Mouse (Mus musculus): ENCODE measurements at regions not wholly inside any gene's neighbourhood (a gene's known extent, or its start where the extent isn't known, plus 50 kb on each side); places are given as distances from the start of the nearest gene placed in this dataset.
A peak's percentile ranks its signal among the peaks of the same experiment; 100 is the strongest.

DNA sequence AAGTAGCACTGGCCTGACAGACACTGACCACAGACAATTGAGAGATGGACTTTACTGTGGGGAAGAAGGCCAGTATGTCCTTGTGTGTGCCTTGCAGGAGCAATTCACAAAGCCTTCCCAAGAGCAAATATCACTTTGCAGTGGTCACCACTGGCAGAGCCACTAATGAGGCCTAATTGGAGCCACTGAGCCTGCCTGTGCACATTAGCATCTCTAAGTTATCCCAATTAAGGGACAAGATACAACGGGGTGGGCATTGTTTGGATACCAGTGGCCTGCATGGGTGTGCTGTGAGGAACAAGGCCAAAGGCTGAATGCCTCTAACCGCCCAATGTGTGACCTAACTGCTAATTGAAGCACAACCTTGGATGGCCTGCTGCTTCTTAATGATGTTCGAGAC lies 433.4 kb upstream of the Ptbp2 start:
- no peak for DNase-seq (ENCODE audit: low spot score)

- DNase-seq (ENCODE audit: low spot score), result no peak
Observed at GRCm38 (mm10) chr3:120214616-120215250, 430.5 kb upstream of the Ptbp2 start.

GRCm38 (mm10) chr3:120199403-120199802 lies 415.1 kb upstream of the Ptbp2 start:
- no peak for DNase-seq (ENCODE audit: low spot score)

DNA sequence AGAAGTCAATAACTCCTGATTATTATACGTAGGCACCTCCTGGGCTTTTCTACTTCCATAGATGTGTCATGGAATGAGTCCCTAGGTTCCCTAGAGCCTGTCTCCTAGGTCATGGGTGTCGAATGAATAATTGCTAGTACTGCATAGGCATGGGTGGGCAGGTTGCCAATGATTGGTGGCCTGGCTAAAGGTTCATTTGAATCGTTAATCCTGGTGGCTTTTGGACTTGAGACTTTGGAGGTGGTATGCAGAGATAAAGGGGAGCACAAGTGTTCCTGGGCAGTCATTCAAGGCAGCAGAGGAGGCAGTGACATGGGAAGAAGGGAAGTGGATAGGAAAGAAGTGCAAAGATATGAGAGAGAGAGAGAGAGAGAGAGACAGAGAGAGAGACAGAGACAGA lies 410.2 kb upstream of the Ptbp2 start:
- DNase-seq (ENCODE audit: low spot score), result no peak

DNA sequence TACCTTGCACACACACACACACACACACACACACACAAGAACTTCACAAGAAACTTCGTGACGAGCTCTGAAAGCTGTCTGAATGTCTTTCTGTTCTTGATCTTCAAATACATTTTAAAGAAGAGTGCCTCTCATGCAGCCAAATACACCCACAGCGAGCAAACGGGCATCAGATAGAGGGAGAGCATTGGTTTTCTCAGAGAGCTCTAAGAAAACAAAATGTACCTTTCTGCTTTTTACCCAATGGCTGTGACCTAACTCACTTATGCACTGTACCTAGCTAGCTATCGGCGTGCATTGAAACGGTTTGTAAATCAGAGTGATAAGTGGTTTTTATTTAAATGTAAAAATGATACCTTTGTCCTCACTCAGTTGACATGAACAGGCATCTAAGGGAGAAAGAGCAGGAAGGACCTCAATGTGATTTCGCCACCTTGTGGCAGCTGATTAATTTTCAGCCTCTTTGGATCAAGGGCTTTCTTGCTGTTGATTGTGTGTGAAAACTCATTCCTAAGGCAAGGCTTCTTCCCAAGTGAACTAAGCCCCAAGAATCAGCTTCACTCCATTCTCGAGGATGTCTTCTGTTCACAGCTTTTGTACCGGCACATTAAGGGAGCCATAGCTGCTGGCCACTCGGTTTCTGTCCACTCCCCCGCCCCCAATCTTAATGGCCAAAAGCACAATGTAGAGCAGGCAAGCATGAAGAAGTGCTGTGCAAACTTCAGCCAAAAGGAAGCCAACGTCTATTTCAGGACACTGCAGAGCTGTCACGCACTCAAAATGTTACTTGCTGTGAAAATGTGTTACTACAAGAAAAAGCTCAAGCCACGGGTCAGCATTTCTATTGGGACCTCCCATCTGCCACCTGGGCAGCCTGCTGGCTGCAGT lies 408.4 kb upstream of the Ptbp2 start:
- DNase-seq (ENCODE audit: low spot score), result peak; percentile 63

DNA sequence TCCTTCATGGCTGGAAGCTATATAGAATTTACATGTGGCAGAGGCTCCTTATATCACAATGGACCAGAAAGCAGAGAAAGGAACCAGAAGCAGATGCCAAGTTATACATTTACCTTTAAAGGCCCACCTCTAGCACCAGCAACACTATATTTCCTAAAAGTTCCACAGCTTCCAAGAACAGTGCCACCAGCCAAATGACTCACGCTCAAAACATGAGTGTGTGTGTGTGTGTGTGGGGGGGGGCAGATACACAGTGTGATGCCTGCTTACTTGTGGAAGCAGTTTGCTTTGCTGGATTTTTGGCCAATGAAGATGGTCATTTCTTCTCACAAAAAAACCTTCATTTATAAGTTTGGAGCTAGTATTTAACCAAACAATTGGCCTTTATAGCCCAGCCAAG lies 405.3 kb upstream of the Ptbp2 start:
- DNase-seq (ENCODE audit: low spot score), result no peak

DNA sequence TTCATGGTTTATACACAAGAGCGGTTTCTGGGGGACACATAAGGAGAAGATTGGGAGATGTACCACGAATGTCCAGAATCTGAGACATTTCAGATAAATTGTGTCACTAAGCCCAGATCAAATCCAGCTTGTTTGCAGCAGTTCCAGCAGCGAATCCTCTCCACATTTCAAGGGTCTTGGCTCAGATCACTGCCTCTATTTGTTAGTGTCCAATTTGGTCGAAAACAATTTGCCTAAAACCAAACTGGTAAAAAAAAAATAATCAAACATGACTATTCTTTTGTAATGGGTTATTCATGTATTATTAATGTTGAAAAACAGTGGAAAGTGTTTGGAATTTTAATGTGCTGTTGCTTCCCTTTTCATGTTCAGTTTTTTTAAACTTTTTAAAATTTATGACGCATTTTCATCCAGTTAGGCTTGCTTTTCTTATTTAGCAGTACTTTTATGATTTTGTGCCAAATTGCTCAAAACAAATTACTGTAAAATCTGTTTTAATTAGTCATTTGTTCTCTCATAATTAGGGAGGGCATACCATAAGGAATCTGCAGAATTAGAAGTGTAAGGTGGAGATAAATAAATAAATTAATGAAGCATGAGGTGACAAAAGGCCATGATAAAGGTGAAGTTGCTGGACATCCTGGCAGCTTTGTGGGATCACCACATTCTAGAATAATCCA lies 396.8 kb upstream of the Ptbp2 start:
- DNase-seq (ENCODE audit: low spot score), result no peak

DNA sequence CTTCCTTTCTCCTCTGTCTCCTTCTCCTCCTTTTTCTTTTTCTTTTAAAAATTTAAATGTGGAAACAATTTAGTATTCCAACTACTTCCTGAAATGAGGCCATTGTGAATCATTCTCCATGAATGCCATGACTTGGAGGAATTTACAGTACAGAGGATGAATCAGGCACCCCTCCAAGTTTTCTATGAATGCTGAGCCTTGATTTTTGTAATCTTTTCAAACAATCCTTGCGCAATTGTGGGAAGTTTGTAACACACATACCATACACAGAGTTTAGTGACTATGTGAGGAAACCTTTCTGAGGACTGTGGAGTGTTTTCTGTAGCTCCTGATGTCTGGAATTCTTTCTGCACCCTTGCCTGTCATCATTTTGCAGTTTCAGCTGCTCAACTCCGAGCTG lies 391.4 kb upstream of the Ptbp2 start:
- DNase-seq (ENCODE audit: low spot score), result no peak

Data from left cerebral cortex, adult 11 months (tissue).